Mouse (Mus musculus): Measurements from ENCODE around the gene Fastkd2. TPM values are rescaled to one million over a fixed set of nuclear protein-coding genes. Genes with fewer than 3 reads are reported as not detected.

The Fastkd2 gene
- total RNA-seq (2021) = 10 to 100 TPM; 25.0 to 25.4 TPM

DNA sequence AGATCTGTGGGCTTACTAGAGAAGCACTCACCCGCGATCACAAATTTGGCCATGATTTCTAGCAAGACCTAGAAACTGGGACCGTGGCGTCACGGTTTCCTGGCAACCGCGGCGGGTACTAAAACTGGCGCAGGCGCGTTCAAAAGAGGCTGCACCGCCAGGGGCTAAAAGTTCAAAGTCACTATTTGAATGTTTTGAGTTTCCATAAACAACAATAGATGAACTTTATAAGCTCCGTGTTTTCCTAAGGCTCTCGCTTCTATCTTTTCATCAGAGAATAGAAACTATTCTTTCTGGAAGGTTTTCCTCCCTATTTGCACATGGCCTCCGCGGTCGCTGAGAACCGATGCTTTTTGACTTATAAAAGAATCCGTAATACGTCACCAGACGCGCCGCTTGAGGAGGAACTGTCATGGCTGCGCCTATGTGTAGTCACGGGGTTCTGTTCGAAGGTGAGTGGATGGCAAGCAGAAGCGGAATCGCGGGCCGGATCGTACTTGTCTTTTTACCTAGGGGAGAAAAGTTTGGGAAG lies at the start of gene Fastkd2, which contains the start of gene Mdh1b:
Fastkd2 (plus strand) TSS at position 375 of the 532 bp plus-strand sequence.
Mdh1b (minus strand) TSS at position 79 of the 532 bp plus-strand sequence.
- DNase-seq = peak; percentile 95 to 97
- intact Hi-C loops (cut with DNase I) = no loop called here

DNA sequence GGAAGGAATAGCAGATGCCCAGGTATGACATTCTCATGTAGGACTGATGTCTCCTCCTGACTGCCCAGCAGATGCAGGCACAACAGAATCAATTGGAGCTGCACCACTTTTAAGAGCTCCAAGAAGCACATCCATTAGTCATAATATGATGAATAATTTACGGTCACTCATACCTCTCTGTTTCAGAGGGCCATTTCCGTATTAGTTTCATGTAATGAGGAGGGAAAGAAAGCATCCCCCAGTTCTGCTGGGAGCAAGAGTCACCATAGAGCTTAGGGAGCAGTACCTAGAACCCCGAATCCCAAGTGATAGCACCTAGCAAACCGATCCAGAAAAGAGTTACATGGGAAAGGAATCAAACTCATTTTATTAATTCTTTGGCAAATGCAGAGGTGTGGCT lies 43.6 kb upstream of the Fastkd2 start, which contains the start of gene Dytn:
Dytn (minus strand) TSS at position 101 of the 400 bp plus-strand sequence.
- intact Hi-C loops (cut with DNase I) = no loop called here
- no peak for DNase-seq

DNA sequence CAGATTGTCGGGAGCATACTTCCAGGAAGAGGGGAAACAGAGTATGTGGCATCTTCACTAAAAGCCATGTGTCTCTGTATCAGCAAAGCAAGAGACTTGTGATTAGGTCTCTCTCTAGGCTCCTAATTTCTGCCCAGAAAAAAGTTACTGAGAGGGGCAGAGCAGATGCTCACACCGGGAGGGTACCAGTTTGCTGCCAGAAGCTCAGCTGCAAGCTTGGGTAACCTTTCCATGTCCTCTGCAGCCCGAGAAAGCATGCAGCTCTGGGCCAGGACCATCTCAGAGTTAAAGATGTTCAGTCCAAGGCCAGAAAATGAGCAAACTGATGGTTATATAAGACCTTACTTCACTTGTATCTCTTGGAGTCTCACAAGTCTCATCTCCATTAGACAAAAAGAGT lies 33.6 kb upstream of the Fastkd2 start:
- intact Hi-C loops (cut with DNase I) = no loop called here
- DNase-seq = no peak

DNA sequence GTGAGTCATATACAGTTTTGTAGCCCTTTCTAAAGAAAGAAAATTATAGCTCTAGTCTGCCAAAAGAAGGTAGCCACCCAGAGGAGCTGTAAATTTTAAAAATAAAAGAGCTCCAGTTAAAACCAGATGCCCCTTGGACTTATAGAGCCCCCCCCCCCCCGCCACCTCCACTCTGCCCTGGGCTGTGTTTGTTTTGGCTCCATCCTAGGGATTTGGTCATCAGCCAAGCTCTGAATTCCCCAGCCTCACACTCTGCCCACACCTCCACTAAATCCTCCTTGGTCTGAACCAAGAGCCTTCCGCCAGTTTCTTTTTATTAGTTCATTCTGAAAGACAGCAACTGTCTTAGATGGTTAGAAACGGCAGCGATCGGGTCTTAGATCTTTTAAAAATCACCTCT lies 24.7 kb upstream of the Fastkd2 start:
- DNase-seq = peak in 1 of 2 experiments; percentile 6

DNA sequence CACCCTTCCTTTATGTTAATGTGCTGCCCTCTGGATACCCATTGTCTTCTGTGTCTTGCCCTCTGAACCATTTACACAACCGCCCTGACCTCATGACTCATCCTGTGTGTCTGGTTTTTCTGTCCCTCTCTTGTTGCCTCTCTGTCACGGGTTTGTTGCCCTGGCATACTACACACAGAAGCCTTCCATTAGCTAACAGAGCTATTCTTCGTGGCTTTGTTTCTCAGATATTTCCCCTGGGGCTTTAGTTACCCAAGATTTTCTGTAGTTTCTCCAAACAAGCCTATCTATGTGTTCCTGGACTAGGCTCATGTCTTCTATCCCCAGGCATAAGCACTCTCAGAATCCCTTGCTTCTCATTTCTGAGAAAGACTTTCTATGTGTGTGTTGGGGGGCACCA lies 21.5 kb upstream of the Fastkd2 start:
- intact Hi-C loops (cut with DNase I) = no loop called here
- no peak for DNase-seq

More for the DNA sequence above, 24.7 kb upstream of the Fastkd2 start:
- intact Hi-C loops (cut with DNase I) = no loop called here

DNA sequence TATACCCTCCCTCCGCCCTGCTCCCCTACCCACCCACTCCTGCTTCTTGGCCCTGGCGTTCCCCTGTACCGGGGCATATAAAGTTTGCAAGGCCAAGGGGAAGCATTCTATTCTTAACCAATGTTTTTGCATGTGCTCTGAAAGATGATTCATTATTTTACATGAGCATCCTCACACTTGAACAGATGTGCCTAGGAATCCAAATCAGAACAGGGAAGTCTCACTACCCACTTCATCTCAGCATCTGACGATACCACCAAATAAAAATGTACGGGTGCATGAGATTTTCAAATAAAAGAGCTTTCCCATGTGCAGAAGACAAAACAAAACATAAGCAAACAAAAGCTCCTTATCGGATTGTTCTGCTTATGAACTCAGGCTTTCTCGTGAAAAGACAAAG lies 10.3 kb upstream of the Fastkd2 start:
- intact Hi-C loops (cut with DNase I) = no loop called here
- DNase-seq = no peak

DNA sequence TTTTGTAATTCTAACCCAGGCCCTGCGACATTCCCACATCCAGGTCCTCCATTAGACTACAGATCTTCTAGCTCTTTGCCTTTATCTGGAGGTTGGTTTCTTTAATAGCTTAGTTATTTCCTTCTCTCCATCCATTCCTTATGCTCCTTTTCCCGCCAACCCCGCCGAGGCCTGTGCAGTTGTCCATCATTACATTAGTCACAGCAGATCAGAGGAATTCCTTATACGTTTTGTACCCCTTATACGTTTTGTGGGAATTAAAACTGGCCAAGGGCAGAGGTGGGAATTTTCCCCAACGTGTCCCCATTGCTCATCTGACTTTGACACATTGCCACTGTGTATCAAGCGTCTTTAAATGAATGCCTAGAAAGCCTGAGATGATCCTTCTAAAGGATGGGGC lies 618 bp upstream of the Fastkd2 start:
- intact Hi-C loops (cut with DNase I) = no loop called here
- no peak for DNase-seq

DNA sequence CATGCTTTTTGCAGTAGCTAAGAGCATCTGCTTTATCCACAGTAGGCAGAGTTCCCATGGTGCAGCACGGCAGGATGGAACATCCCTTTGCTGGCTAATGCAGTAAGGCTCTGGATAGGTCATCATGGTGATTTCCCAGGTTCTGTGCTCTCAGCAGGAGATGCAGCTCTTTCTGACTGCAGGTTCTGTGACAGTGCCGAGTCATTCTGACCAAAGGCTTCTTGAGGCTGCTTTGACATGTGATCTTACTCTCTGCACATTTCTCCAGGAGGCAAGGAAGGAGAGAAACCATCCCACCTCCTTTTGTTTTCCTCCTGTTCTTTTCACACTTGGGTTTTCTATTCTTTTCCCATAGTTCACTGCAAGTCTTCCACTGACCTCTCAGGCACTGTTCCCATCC lies 25.6 kb downstream of the Fastkd2 start:
- DNase-seq = no peak
- intact Hi-C loops (cut with DNase I) = no loop called here

DNA sequence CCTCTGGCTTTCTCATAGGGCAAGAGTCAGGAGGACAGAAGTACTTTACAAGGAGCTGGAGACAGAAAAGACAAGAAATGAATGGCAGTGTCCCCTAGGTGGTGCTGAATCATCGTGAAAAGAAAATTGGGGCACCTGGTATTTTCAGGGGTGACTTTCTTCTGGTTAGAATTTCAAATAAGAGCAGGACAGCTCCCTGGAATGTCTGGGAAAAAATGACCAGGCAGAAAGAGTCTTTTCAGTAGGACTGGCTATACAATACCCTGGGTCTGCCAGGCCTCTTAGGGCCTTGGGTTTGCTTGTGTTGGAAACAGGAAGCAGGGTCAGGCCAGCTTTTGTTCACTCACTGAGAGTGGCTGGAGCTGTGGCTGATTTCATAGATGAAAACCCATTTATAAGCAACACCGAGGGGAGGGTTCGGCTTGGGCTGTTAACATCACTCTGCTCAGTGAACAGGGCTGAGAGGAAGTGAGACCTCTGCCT lies 32.8 kb downstream of the Fastkd2 start:
- intact Hi-C loops (cut with DNase I) = loop anchor here (2.0 to 10.0 kb wide), 6 partner anchors 96 to 686 kb away; no protein-coding TSS in a partner anchor
- DNase-seq = peak; percentile 53 to 61

DNA sequence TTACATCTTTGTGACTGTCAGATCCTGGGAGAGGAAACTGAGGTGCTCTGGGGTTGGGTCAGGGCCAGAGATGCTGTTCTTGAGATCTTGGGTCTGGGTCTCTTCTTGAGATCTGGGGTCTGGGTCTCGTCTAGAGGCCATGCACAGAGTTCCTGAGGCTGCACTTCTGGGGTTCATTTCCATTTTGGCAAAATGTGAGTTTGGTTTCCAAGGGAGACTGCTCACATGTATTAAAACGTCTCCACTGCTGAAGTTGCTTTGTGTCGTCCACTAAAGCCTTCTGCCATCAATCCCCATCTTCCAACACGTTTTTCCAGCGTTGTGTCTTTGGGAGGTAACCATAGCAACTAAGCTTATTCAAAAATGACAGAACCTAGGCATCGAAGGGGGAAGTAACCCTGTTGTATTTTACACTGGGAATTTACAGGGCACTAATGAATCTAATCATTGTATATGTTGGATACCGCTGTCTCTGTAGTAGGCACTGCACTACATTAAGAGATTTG lies 33.5 kb downstream of the Fastkd2 start:
- intact Hi-C loops (cut with DNase I) = loop anchor here (2.0 to 10.0 kb wide), 6 partner anchors 97 to 685 kb away; no protein-coding TSS in a partner anchor

DNA sequence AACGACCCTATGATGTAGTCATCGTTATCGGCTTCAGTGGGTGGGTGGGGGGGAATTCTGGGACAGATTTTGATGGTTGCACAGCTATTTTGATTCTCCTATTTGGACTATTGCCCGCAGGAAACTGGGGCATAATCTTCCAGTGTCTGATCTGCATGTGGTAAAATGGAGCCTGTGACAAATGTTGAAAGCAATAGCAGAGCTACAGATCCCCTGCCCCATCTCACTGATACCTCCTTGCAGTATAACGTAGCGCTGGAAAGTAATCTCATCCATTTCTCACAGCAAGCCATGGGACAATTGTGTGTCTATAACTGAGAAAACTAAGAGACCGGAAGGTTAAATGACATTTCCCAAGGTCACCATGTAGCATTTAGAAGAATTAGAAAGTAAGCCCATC lies 34.0 kb downstream of the Fastkd2 start:
- DNase-seq = no peak
- intact Hi-C loops (cut with DNase I) = loop anchor here (5.0 to 10.0 kb wide), 4 partner anchors 97 to 538 kb away; no protein-coding TSS in a partner anchor

More for the DNA sequence above, 33.5 kb downstream of the Fastkd2 start:
- DNase-seq = no peak

DNA sequence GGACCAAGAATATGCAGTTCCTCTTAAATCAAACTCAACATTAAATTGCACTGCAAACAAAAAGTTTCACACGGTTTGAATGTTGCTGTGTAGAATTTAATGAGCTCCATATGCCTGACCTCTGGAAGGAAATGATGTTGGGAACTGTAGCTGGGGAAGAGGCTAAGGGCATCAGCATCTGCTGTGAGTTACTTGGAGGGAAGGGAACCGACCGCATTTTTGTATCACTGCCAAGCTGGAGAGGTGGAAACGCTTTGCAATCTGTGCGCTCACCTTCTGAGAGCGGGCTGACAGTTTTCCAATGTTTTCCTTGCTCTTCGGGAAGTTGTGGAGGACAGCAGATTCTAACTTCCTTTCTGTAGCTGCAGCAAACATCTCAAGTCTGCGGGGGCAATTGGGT lies 37.7 kb downstream of the Fastkd2 start:
- DNase-seq = peak; percentile 3 to 25
- intact Hi-C loops (cut with DNase I) = loop anchor here (10.0 kb wide), 1 partner anchor 247 kb away; no protein-coding TSS in a partner anchor

DNA sequence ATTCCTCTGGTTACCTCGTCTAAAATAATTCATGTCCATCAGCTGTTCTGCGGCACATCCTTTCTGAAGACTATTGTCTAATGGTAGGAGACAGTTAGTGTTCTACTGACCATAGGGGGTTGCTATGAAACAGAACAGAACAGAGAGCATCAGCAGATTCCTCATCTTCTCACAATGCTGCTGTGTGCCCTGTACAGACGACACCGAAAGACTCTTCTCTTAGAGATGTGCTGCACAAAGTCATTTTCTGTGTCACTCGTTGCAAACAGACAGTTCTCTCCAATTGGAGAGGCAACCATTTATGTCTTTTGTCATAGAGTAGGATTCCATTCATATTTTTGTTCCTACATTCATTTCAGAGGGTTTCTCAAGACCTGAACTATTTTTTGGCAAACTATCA lies 38.8 kb downstream of the Fastkd2 start, which contains the start of gene 4933402D24Rik:
4933402D24Rik (minus strand) TSS at position 101 of the 400 bp plus-strand sequence.
- intact Hi-C loops (cut with DNase I) = loop anchor here (10.0 kb wide), 1 partner anchor 246 kb away; no protein-coding TSS in a partner anchor
- DNase-seq = no peak

DNA sequence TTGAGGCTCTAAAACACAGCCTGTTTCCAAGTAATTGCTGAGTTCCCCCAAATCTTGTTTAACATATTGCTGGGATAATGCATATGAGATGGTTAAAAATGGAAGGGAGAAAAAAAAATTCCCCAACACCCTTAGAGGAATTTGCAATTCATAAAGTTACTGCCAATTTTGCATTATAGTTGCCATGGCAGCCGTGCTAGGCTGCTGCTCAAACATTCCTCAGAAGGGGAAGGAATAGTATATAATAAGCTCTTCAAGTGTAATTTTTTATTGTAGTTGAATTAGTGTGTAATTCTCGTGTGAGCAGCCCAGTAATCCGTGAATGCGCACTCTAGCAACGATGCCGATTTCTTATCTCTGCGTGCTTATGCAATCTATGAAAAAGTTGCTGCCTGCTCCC lies 39.9 kb downstream of the Fastkd2 start:
- DNase-seq = no peak
- intact Hi-C loops (cut with DNase I) = no loop called here

DNA sequence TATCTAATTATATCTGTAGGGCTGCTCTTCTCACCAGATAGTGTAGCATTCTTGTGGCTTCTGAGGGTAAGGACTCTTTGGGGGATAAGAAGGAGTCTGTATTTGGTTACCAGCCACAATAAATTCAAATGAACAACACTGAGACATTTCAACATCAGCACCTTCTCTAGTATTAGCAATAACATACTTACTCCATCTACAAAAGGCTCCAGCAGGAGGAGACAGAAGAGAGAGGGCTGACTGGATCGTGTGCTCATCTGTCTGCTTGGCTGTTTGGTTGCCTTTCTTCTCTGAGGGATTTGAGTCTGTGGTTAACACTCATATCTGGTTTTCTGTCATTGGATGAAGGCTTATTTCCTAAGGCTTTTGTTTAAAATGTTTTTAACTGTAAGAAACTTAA lies 46.0 kb downstream of the Fastkd2 start:
- intact Hi-C loops (cut with DNase I) = no loop called here
- no peak for DNase-seq

DNA sequence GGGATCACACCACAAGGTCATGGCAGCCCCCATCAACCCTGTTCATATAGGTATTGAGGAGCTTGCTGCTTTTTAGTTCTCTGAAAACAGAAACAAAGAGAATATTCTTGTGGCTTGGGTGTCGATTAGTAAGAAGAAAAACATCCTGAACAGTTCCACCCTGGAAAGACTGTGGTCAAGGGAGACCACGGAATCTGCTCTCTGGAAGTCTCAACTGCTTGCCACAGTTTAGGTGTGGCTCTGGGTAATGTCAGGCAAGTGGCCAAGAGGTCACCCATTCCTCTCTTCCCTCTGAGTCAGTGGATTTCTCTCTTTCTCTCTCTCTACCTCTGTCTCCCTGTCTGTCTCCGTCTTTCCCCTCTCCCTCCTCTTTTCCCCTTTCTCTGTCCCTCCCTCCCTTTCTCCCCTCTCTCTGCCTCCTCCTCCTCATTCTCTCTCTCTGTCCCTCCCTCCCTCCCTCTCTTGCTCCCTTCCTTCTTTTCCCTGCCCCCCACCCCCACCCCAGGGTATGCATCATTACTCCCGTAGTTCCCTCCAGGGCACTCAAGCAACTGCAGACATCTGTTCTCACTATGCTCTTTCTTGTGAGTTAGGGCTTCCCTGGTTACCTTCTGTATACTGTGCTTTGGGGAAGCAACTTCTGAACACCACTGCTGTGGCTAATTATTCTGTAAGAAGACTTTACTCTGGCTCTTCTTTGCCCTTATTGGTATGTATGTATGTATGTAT lies 46.7 kb downstream of the Fastkd2 start:
- no peak for DNase-seq
- intact Hi-C loops (cut with DNase I) = no loop called here

DNA sequence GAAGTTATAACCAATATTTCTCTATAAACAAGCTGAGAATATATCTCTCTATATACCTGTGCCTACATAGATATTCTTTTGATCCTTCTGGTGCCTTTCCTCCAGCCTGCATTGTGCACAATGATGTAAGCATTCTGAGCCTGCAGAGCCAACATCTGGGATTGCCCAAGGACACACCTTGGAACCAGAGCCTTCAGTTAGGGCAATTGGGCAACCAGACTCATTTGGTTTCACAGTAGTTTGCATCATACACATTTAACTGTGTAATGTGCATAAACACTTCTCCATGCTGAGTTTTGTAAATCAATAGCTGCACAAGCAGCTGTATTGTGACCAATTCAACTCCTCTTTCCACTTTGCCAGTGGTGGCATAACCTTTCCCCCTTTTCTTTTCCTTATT lies 63.9 kb downstream of the Fastkd2 start:
- intact Hi-C loops (cut with DNase I) = no loop called here

More for the DNA sequence above, 63.9 kb downstream of the Fastkd2 start:
- DNase-seq = no peak

Measured in heart, postnatal 10 days (tissue).